Mouse (Mus musculus) thymus, adult 2 months (tissue): ENCODE results near the gene Appl1.

Experiments used
- CTCF ChIP-seq: fragments of 200-500 bp; IDR thresholded peaks from 2 replicates; pipeline ENCODE4 v1.5.1; 2012; ENCODE audit warnings: mild to moderate bottlenecking, control low read depth, low read length, moderate library complexity, borderline replicate concordance; ENCODE audit not compliant: control insufficient read depth, poor library complexity, insufficient read depth; ENCODE audit errors: extremely low read depth
- POLR2A ChIP-seq: fragments of 200-500 bp; IDR thresholded peaks from 2 replicates; pipeline ENCODE4 v1.6.1; 2012; ENCODE audit warnings: mild to moderate bottlenecking, low read length, control low read depth, moderate library complexity; ENCODE audit not compliant: control insufficient read depth, poor library complexity, insufficient read depth; ENCODE audit errors: extremely low read depth

DNA sequence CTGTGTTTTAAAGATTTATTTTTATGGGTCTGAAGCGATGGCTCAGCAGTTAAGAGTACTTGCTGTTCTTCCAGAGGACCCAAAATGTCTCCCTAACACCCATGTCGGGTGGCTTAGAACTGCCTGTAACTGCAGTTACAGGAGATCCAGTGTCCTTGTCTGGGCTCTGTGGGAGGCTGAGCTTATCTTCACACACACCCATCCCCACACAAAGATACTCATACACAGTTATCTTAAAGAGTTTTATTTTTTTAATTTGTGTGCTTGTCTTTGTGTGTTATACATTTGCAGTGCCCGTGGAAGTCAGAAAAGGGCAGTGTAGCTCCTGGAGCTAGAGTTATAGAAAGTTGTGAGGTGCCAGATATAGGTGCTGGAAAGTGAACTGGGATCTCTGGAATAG is 80.3 kb downstream of the Appl1 start:
- no peak for TF ChIP-seq POLR2A
- TF ChIP-seq CTCF = no peak
